8 mouse cellular contexts compared by ENCODE assay signal in the genomic region with DNA sequence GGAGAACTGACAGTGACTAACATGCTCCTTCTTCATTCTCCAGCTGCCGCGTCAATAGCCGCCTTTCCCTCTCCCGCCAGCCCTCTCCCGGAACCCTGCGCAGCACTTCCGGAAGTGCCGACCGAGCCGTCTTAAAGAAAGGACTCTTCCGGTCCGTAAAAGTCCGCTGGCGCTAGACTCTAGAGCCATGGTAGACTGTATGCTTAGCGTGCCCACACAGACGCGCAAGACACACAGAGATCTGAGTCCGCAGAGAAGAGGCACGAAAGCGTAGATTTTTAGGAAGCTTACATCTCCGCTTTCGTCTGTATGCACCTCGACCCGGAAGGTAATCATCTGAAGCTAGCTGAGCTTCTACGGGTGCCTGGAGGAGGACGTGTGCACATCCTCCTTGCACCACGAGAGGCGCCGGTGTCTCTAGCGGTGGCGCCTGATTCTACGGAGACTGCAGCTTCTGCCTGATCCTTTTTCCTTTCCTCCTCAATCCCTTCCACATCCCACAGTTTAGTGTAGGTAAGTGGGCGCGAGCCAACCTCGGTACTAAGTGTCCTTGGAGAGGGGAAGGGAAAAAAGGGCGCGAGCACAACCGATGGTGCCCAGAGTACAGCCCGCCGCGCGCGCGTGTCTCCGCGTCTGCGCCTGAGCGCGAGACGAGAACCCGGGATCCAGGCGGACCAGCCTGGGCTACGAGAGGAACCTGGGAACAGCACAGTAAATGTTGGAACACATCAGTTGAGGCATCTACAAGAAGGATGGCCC. TPM values are rescaled to one million over a fixed set of nuclear protein-coding genes. Genes with fewer than 3 reads are reported as not detected.
DNase-seq lines count a peak whose midpoint lies in the region; ATAC-seq and TF ChIP-seq lines count a peak whose summit lies in the region.

Gene Nudt5 (plus strand): TSS at position 147 of the 759 bp plus-strand sequence.
Gene Cdc123 (minus strand): TSS at position 292 of the 759 bp plus-strand sequence.

- DNase-seq in brain, embryonic 14.5 days (ENCODE audit: low read depth), result peak; percentile 99
- DNase-seq in liver, adult 2 months (ENCODE audit: extremely low read depth, low read depth, low spot score), result peak; percentile 93
- DNase-seq in splenic B cell, adult 2 months (ENCODE audit: low read depth, low spot score), result peak; percentile 93

- no peaks in the 10 kb centered on the region for H3K9me3 ChIP-seq in erythroblast, embryonic 14.5 days (ENCODE audit: control insufficient read depth, low read length)
- H3K9me3 ChIP-seq in heart, embryonic 11.5 days (replicated peaks; ENCODE audit: control insufficient read depth, low read length), result no peaks in the 10 kb centered on the region
- H3K9me3 ChIP-seq in kidney, embryonic 16.5 days (ENCODE audit: low read length), result no peaks in the 10 kb centered on the region

- TF ChIP-seq POLR2A in brain, embryonic 14.5 days (IDR thresholded peaks at IDR 0.05; ENCODE audit: borderline replicate concordance, extremely low read depth, insufficient read depth, insufficient read length, poor library complexity, severe bottlenecking), result peak; percentile 52; the same call in 1 of the 2 replicates
- TF ChIP-seq POLR2A in liver, adult 2 months (IDR thresholded peaks at IDR 0.05; ENCODE audit: extremely low read depth, insufficient read depth, low read length), result 0 out of 2 replicates have a peak, but pooled peaks have one; percentile 41
- TF ChIP-seq POLR2A in myocyte (IDR thresholded peaks at IDR 0.05; ENCODE audit: insufficient read length, low read depth), result peak; percentile 78

- H3K79me2 ChIP-seq in C2C12 (ENCODE audit: control insufficient read depth, insufficient read depth), result peaks cover 79% of the 10 kb centered on the region
- peaks cover 14% of the 10 kb centered on the region; the same call in 1 of the 2 replicates for H3K79me2 ChIP-seq in liver, adult 2 months (ENCODE audit: control insufficient read depth, insufficient read depth, low read length)
- peaks cover 58% of the 10 kb centered on the region for H3K79me2 ChIP-seq in myocyte (ENCODE audit: control insufficient read depth, insufficient read depth)

- H3K4me3 ChIP-seq in C2C12 (ENCODE audit: insufficient read depth, poor library complexity, severe bottlenecking) (peak within 1 kb of the TSS; percentile 84), myocyte (peak within 1 kb of the TSS; percentile 79)
- peak within 1 kb of the TSS; percentile 74 for H3K4me3 ChIP-seq in erythroblast, embryonic 14.5 days (replicated peaks)
- peak within 1 kb of the TSS; percentile 89 for H3K4me3 ChIP-seq in heart, embryonic 11.5 days (ENCODE audit: low read depth, low read length)
- peak within 1 kb of the TSS; percentile 94 for H3K4me3 ChIP-seq in kidney, embryonic 16.5 days (ENCODE audit: low read length)
- H3K4me3 ChIP-seq in liver, adult 2 months (ENCODE audit: insufficient read depth, low read depth, low read length), result peak within 1 kb of the TSS; percentile 83

- H3K9ac ChIP-seq in heart, embryonic 11.5 days (ENCODE audit: low read depth, low read length), result peak within 1 kb of the TSS; percentile 92
- peak within 1 kb of the TSS; percentile 91 for H3K9ac ChIP-seq in kidney, embryonic 16.5 days (replicated peaks; ENCODE audit: low read length)
- peak within 1 kb of the TSS; percentile 84 for H3K9ac ChIP-seq in liver, adult 2 months (ENCODE audit: low read depth, low read length)

- H3K27ac ChIP-seq in heart, embryonic 11.5 days (ENCODE audit: low read depth, low read length), result peak within 1 kb of the TSS; percentile 90
- H3K27ac ChIP-seq in kidney, embryonic 16.5 days (ENCODE audit: low read length), result peak within 1 kb of the TSS; percentile 92
- H3K27ac ChIP-seq in liver, adult 2 months (replicated peaks; ENCODE audit: insufficient read depth, low read depth, low read length), result peak within 1 kb of the TSS; percentile 95

- TF ChIP-seq CTCF in C2C12 (IDR thresholded peaks at IDR 0.05; ENCODE audit: control insufficient read depth, insufficient read depth, insufficient read length), result peak; percentile 49
- peak; percentile 89 for TF ChIP-seq CTCF in brain, embryonic 14.5 days (IDR thresholded peaks at IDR 0.05; ENCODE audit: borderline replicate concordance, extremely low read depth, insufficient read depth, insufficient read length)
- peak; percentile 84 for TF ChIP-seq CTCF in liver, adult 2 months (IDR thresholded peaks at IDR 0.05; ENCODE audit: low read depth, low read length)

- under 1% methylated on average over 53 of the region's 53 CpGs for WGBS in heart, embryonic 11.5 days (ENCODE audit: insufficient replicate concordance)
- WGBS in kidney, embryonic 16.5 days, result under 1% methylated on average over 53 of the region's 53 CpGs
- WGBS in liver, adult 2 months, result under 1% methylated on average over 53 of the region's 53 CpGs

- peaks cover 35% of the 10 kb centered on the region for H3K36me3 ChIP-seq in C2C12 (ENCODE audit: control insufficient read depth, insufficient read depth)
- H3K36me3 ChIP-seq in erythroblast, embryonic 14.5 days (ENCODE audit: control insufficient read depth), result peaks cover 48% of the 10 kb centered on the region
- peaks cover 19% of the 10 kb centered on the region for H3K36me3 ChIP-seq in heart, embryonic 11.5 days (ENCODE audit: control insufficient read depth, insufficient read depth, low read length)
- H3K36me3 ChIP-seq in kidney, embryonic 16.5 days (ENCODE audit: insufficient read depth, low read length), result peaks cover 22% of the 10 kb centered on the region
- H3K36me3 ChIP-seq in liver, adult 2 months (ENCODE audit: control insufficient read depth, insufficient read depth, low read length), result peaks cover 10% of the 10 kb centered on the region; the same call in 1 of the 2 replicates
- H3K36me3 ChIP-seq in myocyte (ENCODE audit: control insufficient read depth, insufficient read depth), result peaks cover 12% of the 10 kb centered on the region
- peaks cover 3% of the 10 kb centered on the region for H3K36me3 ChIP-seq in splenic B cell, adult 2 months (ENCODE audit: control insufficient read depth, insufficient read depth, low read length, poor library complexity, severe bottlenecking)

- ATAC-seq in heart, embryonic 11.5 days (replicated peaks; ENCODE audit: insufficient number of reproducible peaks, low FRiP score, low TSS enrichment), result peak; percentile 92
- ATAC-seq in kidney, embryonic 16.5 days (ENCODE audit: low FRiP score, low TSS enrichment), result peak; percentile 98

- H3K4me1 ChIP-seq in erythroblast, embryonic 14.5 days (ENCODE audit: control insufficient read depth), result peaks cover 47% of the 10 kb centered on the region
- peaks cover 12% of the 10 kb centered on the region for H3K4me1 ChIP-seq in heart, embryonic 11.5 days (ENCODE audit: control insufficient read depth, insufficient read depth, low read length)
- peaks cover 16% of the 10 kb centered on the region; the same call in 1 of the 2 replicates for H3K4me1 ChIP-seq in kidney, embryonic 16.5 days (ENCODE audit: insufficient read depth, low read length)
- H3K4me1 ChIP-seq in liver, adult 2 months (ENCODE audit: control insufficient read depth, insufficient read depth, low read length), result no peaks in the 10 kb centered on the region; the same call in 1 of the 2 replicates

- H3ac ChIP-seq in C2C12 (ENCODE audit: control insufficient read depth, insufficient read length, low read depth), result peak within 1 kb of the TSS; percentile 85
- H3ac ChIP-seq in myocyte (ENCODE audit: control insufficient read depth, insufficient read length), result peak within 1 kb of the TSS; percentile 48

- no peaks in the 10 kb centered on the region for H3K27me3 ChIP-seq in C2C12 (ENCODE audit: control insufficient read depth, insufficient read depth, insufficient read length)
- no peaks in the 10 kb centered on the region for H3K27me3 ChIP-seq in erythroblast, embryonic 14.5 days (ENCODE audit: control insufficient read depth)
- no peaks in the 10 kb centered on the region for H3K27me3 ChIP-seq in heart, embryonic 11.5 days (ENCODE audit: control insufficient read depth, insufficient read depth, low read length)
- no peaks in the 10 kb centered on the region for H3K27me3 ChIP-seq in kidney, embryonic 16.5 days (ENCODE audit: insufficient read depth, low read length)
- H3K27me3 ChIP-seq in liver, adult 2 months (ENCODE audit: control insufficient read depth, insufficient read depth, low read length), result no peaks in the 10 kb centered on the region
- no peaks in the 10 kb centered on the region for H3K27me3 ChIP-seq in myocyte (ENCODE audit: control insufficient read depth, insufficient read depth, insufficient read length)
- H3K27me3 ChIP-seq in splenic B cell, adult 2 months (ENCODE audit: control insufficient read depth, insufficient read depth, low read length, poor library complexity, severe bottlenecking), result no peaks in the 10 kb centered on the region

- peak within 1 kb of the TSS; percentile 83 for H3K4me2 ChIP-seq in heart, embryonic 11.5 days
- peak within 1 kb of the TSS; percentile 59 for H3K4me2 ChIP-seq in kidney, embryonic 16.5 days (replicated peaks; ENCODE audit: low read depth, low read length)
- peak within 1 kb of the TSS; percentile 85 for H3K4me2 ChIP-seq in myocyte (ENCODE audit: low read depth)

- H3K79me3 ChIP-seq in C2C12 (ENCODE audit: low read depth), result peaks cover 57% of the 10 kb centered on the region

TF ChIP-seq in C2C12, 6 proteins besides CTCF, POLR2A, EP300 and RAD21:
- TF ChIP-seq CEBPB (IDR thresholded peaks at IDR 0.05; ENCODE audit: low read depth) (no peak), MAX (IDR thresholded peaks at IDR 0.05) (peak; percentile 42)

TF ChIP-seq in myocyte, 11 proteins besides CTCF, POLR2A, EP300 and RAD21 (continues in another document):
- TF ChIP-seq CEBPB (IDR thresholded peaks at IDR 0.05; ENCODE audit: insufficient read depth, poor library complexity, severe bottlenecking), result no peak
- TF ChIP-seq USF1 (IDR thresholded peaks at IDR 0.05; ENCODE audit: low read depth), result no peak
- TF ChIP-seq SRF (IDR thresholded peaks at IDR 0.05; ENCODE audit: control insufficient read depth, insufficient read length, low read depth), result peak; percentile 41

RNA-seq across cellular contexts. Expression of gene Nudt5, which starts in this region (rescaled TPM):
- polyA plus RNA-seq in C2C12 (2012; fragmentation: generic; extraction: Trizol) (43.5 TPM), myocyte (2012; fragmentation: generic; extraction: Trizol) (38.1 TPM)
- polyA plus RNA-seq in brain, embryonic 14.5 days (2012; rRNA removed), result 16.6 and 19.4 TPM in 2 replicates
- 0.63 and 1.5 TPM in 2 replicates for polyA plus RNA-seq in erythroblast, embryonic 14.5 days (2012)
- 77.3 and 80.0 TPM in 2 replicates for polyA plus RNA-seq in heart, embryonic 11.5 days (2014; fragmentation: Nextera tagmentation; extraction: Ambion mirVana)
- 76.9 and 78.1 TPM in 2 replicates for polyA plus RNA-seq in kidney, embryonic 16.5 days (2015; fragmentation: Nextera tagmentation; extraction: Ambion mirVana)
- total RNA-seq in liver, adult 2 months (2014; rRNA removed), result 13.9 and 15.8 TPM in 2 replicates
- 4.2 and 5.2 TPM in 2 replicates for polyA plus RNA-seq in liver, adult 2 months (2012; rRNA removed)

RNA-seq across cellular contexts. Expression of gene Cdc123, which starts in this region (rescaled TPM):
- polyA plus RNA-seq in C2C12 (2012; fragmentation: generic; extraction: Trizol) (141 TPM), myocyte (2012; fragmentation: generic; extraction: Trizol) (102 TPM)
- polyA plus RNA-seq in brain, embryonic 14.5 days (2012; rRNA removed), result 151 and 186 TPM in 2 replicates
- 16.0 and 22.6 TPM in 2 replicates for polyA plus RNA-seq in erythroblast, embryonic 14.5 days (2012)
- polyA plus RNA-seq in heart, embryonic 11.5 days (2014; fragmentation: Nextera tagmentation; extraction: Ambion mirVana), result 216 and 217 TPM in 2 replicates
- polyA plus RNA-seq in kidney, embryonic 16.5 days (2015; fragmentation: Nextera tagmentation; extraction: Ambion mirVana), result 297 and 303 TPM in 2 replicates
- 92.7 and 117 TPM in 2 replicates for total RNA-seq in liver, adult 2 months (2014; rRNA removed)
- polyA plus RNA-seq in liver, adult 2 months (2012; rRNA removed), result 29.5 and 33.9 TPM in 2 replicates

Comparison
In these comparisons a context has a peak if more than half of its experiments do, and no peak if none do; other contexts are left out.
1. Peak in every context shown above with its lines: DNase-seq, ATAC-seq, H3K4me3 ChIP-seq and H3K27ac ChIP-seq.